Mouse (Mus musculus): ENCODE results near the gene Tifa.
"Not testable (repeated sequence)": the region's sequence is repeated elsewhere in the genome, so short reads cannot be mapped to it uniquely, and the experiment has no call there.

Tifa gene

GRCm38 (mm10) chr3:127789500-127790191, at the start of gene Tifa:
Gene Tifa, plus strand, starts transcription at chr3:127789805.
- DNase-seq, result peak; percentile 66 to 67

- DNase-seq, result peak; percentile 43 to 48
Observed at GRCm38 (mm10) chr3:127741473-127741872, 48.1 kb upstream of the Tifa start.

GRCm38 (mm10) chr3:127743614-127744365, 45.8 kb upstream of the Tifa start:
- no peak for DNase-seq

GRCm38 (mm10) chr3:127745504-127745903, 44.1 kb upstream of the Tifa start:
- DNase-seq, result no peak

- DNase-seq, result no peak
Observed at GRCm38 (mm10) chr3:127745911-127746640, 43.5 kb upstream of the Tifa start.

- no peak for DNase-seq
Observed at GRCm38 (mm10) chr3:127748644-127749043, 41.0 kb upstream of the Tifa start.

- no peak for DNase-seq
Observed at GRCm38 (mm10) chr3:127749266-127749665, 40.3 kb upstream of the Tifa start.

- no peak for DNase-seq
Observed at GRCm38 (mm10) chr3:127749981-127750562, 39.5 kb upstream of the Tifa start.

- DNase-seq, result no peak
Observed at GRCm38 (mm10) chr3:127756458-127756857, 33.1 kb upstream of the Tifa start.

GRCm38 (mm10) chr3:127757886-127758301, 31.7 kb upstream of the Tifa start:
- DNase-seq, result no peak

- DNase-seq, result no peak
Observed at GRCm38 (mm10) chr3:127758806-127759205, 30.8 kb upstream of the Tifa start.

- DNase-seq, result peak; percentile 16 to 29
Observed at GRCm38 (mm10) chr3:127759212-127759611, 30.4 kb upstream of the Tifa start.

GRCm38 (mm10) chr3:127762403-127762802, 27.2 kb upstream of the Tifa start:
- DNase-seq, result no peak

GRCm38 (mm10) chr3:127763076-127763612, 26.5 kb upstream of the Tifa start:
- DNase-seq, result peak; percentile 92 to 93

- peak; percentile 15 to 19 for DNase-seq
Observed at GRCm38 (mm10) chr3:127764541-127764940, 25.1 kb upstream of the Tifa start.

- no peak for DNase-seq
Observed at GRCm38 (mm10) chr3:127765971-127766370, 23.6 kb upstream of the Tifa start.

GRCm38 (mm10) chr3:127769146-127769545, 20.5 kb upstream of the Tifa start:
- DNase-seq, result no peak

GRCm38 (mm10) chr3:127780021-127780644, 9.5 kb upstream of the Tifa start, which contains the start of gene Alpk1:
Gene Alpk1, minus strand, starts transcription at chr3:127780527.
- peak; percentile 79 to 82 for DNase-seq

GRCm38 (mm10) chr3:127780921-127781320, 8.7 kb upstream of the Tifa start:
- DNase-seq, result no peak

- no peak for DNase-seq
Observed at GRCm38 (mm10) chr3:127782921-127783320, 6.7 kb upstream of the Tifa start.

- DNase-seq, result not testable (repeated sequence)
Observed at GRCm38 (mm10) chr3:127783680-127784079, 5.9 kb upstream of the Tifa start.

GRCm38 (mm10) chr3:127787032-127787431, 2.6 kb upstream of the Tifa start:
- no peak for DNase-seq

Measured in B cell, adult 2 months (primary cell).